Mouse (Mus musculus) neural tube, embryonic 13.5 days (tissue): ENCODE measurements around the gene Gm21988. TPM values are rescaled to one million over a fixed set of nuclear protein-coding genes. Genes with fewer than 3 reads are reported as not detected.

ENCODE experiments used
- ATAC-seq: fragments of 200-750 bp; cut with Nextera tagmentation; 2 replicates; pipeline ENCODE4 v1.8.0; 2017; ENCODE audit warnings: low read depth, mild to moderate bottlenecking, moderate TSS enrichment, moderate library complexity
- H3K27ac ChIP-seq: fragments of 300-500 bp; sonication (generic); replicated peaks from 2 replicates; pipeline ENCODE4 v1.5.1; 2015; ENCODE audit warnings: moderate library complexity, mild to moderate bottlenecking, inconsistent platforms
- H3K27me3 ChIP-seq: fragments of 300-500 bp; sonication (generic); 2 replicates; pipeline ENCODE4 v1.6.1; 2015; ENCODE audit warnings: mild to moderate bottlenecking, inconsistent platforms
- H3K36me3 ChIP-seq: fragments of 300-500 bp; sonication (generic); 2 replicates; pipeline ENCODE4 v1.6.1; 2015; ENCODE audit warnings: mild to moderate bottlenecking, inconsistent platforms
- H3K4me1 ChIP-seq: fragments of 300-500 bp; sonication (generic); replicated peaks from 2 replicates; pipeline ENCODE4 v1.6.1; 2015; ENCODE audit warnings: inconsistent platforms
- H3K4me2 ChIP-seq: fragments of 300-500 bp; sonication (generic); 2 replicates; pipeline ENCODE4 v1.6.1; 2015; ENCODE audit warnings: inconsistent platforms, mild to moderate bottlenecking, moderate library complexity
- H3K4me3 ChIP-seq: fragments of 300-500 bp; sonication (generic); 2 replicates; pipeline ENCODE4 v1.5.1; 2015; ENCODE audit warnings: mild to moderate bottlenecking, inconsistent platforms
- H3K9ac ChIP-seq: fragments of 300-500 bp; sonication (generic); 2 replicates; pipeline ENCODE4 v1.6.1; 2015; ENCODE audit warnings: moderate library complexity, mild to moderate bottlenecking, inconsistent platforms
- H3K9me3 ChIP-seq: fragments of 300-500 bp; sonication (generic); 2 replicates; pipeline ENCODE4 v1.6.1; 2016; ENCODE audit warnings: inconsistent platforms
- WGBS: fragments of 180-500 bp; shearing (Covaris S2); methylation state at CpG from one replicate; pipeline ENCODE4 v1.1.7; 2015; 5-methylcytosine and 5-hydroxymethylcytosine counted together
- polyA plus RNA-seq: library from polyadenylated mRNA; unstranded; fragments of >200 nt; fragmentation: Nextera tagmentation; extraction: Ambion mirVana; gene quantifications from 2 replicates; pipeline ENCODE4 v1.2.1, GENCODE M21; 2015

Gm21988 gene
- polyA plus RNA-seq: 17.0 and 18.3 TPM in 2 replicates

DNA sequence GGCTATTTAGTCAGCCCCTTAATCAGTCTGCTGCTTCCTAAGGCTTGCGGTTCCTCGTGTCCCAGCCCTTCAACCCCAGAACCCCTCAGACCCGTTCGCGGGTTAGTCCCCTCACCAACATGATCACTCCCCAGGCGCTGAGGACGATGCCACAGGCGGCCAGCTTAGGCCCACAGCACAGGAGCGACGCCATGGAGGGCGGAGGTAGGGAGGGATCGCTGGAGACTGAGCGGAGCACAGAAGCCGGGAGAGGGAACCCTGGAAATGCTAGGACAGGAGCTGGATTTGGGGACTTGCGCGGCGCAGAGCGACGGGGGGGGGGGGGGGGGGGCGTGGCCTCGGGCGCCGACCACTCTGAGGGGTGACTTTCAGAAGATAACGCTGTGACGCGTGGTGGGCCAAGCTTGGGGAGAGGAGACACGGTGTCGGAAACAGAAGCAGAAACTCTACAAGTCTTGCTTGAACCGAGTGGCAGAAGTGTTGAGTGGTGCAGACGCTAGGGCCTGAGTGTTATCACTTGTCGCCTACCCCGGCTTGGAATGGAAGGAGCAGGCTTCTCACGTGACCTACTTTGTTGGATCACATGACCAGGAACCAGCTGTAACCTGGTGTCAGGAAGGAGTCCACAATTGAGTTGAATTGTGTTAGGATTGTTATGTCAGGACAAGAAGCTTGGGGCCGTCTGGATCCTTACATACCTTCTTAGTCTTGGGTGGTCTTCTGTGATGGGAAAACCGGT lies at the start of gene Gm21988, which contains the start of gene Rnasek:
Gene Gm21988 (minus strand): TSS at position 290 of the 739 bp plus-strand sequence.
Gene Rnasek (minus strand): TSS at position 302 of the 739 bp plus-strand sequence.
- Histone ChIP-seq H3K27me3 (peaks cover 7% of the 10 kb centered on the region; the same call in 1 of the 2 replicates), H3K9ac (peak within 1 kb of the TSS; percentile 94), H3K4me1 (peaks cover 38% of the 10 kb centered on the region), H3K27ac (peak within 1 kb of the TSS; percentile 95), H3K9me3 (no peaks in the 10 kb centered on the region), H3K36me3 (peaks cover 13% of the 10 kb centered on the region), H3K4me3 (peak within 1 kb of the TSS; percentile 95), H3K4me2 (peak within 1 kb of the TSS; percentile 99)
- under 1% methylated on average over 34 of the region's 35 CpGs for WGBS
- ATAC-seq: peak; percentile 27

DNA sequence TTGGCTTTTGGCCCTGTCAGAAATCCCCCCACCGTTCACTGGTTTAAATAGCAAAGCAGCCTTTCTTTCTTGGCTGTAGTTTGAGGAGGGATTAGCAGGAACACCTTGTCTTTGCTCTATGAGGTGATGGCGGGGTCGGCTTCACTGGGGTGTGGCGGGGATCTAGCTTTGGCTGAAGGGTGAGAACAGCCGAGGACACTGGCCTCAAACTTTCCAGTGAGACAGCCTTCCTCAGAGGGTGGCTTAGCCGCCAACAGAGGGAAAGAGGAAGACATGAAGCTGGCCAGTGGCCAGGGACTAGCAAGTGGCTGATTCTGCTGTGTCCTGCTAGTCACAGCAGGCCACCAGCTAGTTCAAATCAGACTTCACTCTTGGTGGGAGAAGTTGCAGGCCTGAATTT lies 49.6 kb upstream of the Gm21988 start:
- Histone ChIP-seq H3K9me3 (no peaks in the 10 kb centered on the region), H3K27me3 (no peaks in the 10 kb centered on the region), H3K4me2 (no peak overlapping the region), H3K9ac (no peak overlapping the region), H3K36me3 (no peaks in the 10 kb centered on the region), H3K27ac (no peak overlapping the region), H3K4me3 (no peak overlapping the region), H3K4me1 (no peaks in the 10 kb centered on the region)
- WGBS: 53% methylated on average over 6 of the region's 6 CpGs
- ATAC-seq: no peak

DNA sequence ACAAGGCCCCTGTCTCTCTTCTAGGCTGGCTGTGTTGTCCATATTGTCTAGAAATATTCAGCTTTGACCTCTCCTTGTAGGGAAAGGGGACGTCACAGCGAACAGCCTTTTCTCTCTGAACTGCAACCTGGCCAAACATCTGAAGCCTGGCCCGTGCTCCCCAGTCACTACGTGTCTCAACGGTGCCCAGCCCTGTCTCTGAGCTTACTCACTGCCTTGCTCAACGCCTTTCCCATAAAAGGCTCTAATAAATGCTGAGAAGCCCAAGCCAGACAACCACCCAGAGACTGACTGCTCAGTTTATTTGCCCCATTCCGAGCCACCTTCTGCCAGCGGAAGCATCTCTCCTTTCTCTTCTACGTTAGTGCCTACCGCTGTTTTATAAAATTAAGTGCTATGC lies 48.5 kb upstream of the Gm21988 start:
- 86% methylated on average over 10 of the region's 10 CpGs for WGBS
- no peak for ATAC-seq
- H3K27me3 ChIP-seq: no peaks in the 10 kb centered on the region

DNA sequence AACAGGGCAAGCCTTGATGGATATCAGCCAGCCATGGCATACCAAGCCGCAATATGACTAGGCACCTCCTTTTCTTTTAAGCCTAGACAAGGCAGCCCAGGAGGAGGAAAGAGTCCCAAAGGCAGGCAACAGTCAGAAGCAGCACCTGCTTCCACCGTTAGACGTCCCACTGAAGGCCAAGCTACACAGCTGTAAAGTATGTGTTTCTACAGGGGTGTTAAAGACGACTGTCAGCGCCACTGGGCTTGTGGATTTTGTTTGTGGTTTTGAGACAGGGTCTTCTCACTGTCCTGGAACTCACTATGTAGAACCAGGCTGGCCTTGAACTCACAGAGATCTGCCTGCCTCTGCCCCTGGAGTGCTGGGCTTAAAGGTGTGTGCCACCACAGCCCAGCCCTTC lies 46.1 kb upstream of the Gm21988 start:
- ATAC-seq: no peak

More for the DNA sequence above, 48.5 kb upstream of the Gm21988 start:
- Histone ChIP-seq H3K9ac (no peak overlapping the region), H3K9me3 (no peaks in the 10 kb centered on the region), H3K4me3 (no peak overlapping the region), H3K4me2 (no peak overlapping the region), H3K27ac (no peak overlapping the region), H3K36me3 (no peaks in the 10 kb centered on the region), H3K4me1 (no peaks in the 10 kb centered on the region)

DNA sequence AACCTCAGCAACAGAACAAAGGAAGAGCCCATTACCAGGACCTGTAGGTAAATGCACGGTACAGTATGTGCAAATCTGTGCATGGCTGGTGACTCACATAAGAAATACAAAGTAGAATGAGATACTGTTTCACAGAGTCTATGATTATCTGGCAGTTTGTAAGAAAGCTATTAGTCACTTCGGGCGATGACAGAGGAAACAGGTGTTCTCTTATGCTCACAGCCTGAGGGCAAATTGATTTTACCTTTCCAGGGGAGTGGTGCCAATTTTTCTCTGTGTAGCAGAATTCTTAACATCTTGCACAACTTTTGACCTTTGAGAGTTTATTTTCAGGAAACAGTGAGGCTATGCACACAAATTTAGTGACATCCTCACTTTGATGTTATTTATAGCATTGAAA lies 45.1 kb upstream of the Gm21988 start:
- Histone ChIP-seq H3K27me3 (no peaks in the 10 kb centered on the region), H3K9ac (no peak overlapping the region), H3K4me1 (no peaks in the 10 kb centered on the region), H3K27ac (no peak overlapping the region), H3K4me2 (no peak overlapping the region), H3K36me3 (no peaks in the 10 kb centered on the region), H3K9me3 (no peaks in the 10 kb centered on the region), H3K4me3 (no peak overlapping the region)
- 87% methylated on average over 3 of the region's 3 CpGs for WGBS
- ATAC-seq: no peak

More for the DNA sequence above, 46.1 kb upstream of the Gm21988 start:
- Histone ChIP-seq H3K9me3 (no peaks in the 10 kb centered on the region), H3K27ac (no peak overlapping the region), H3K27me3 (no peaks in the 10 kb centered on the region), H3K36me3 (no peaks in the 10 kb centered on the region), H3K4me2 (no peak overlapping the region), H3K4me1 (no peaks in the 10 kb centered on the region), H3K4me3 (no peak overlapping the region), H3K9ac (no peak overlapping the region)
- 73% methylated on average over 5 of the region's 5 CpGs for WGBS

DNA sequence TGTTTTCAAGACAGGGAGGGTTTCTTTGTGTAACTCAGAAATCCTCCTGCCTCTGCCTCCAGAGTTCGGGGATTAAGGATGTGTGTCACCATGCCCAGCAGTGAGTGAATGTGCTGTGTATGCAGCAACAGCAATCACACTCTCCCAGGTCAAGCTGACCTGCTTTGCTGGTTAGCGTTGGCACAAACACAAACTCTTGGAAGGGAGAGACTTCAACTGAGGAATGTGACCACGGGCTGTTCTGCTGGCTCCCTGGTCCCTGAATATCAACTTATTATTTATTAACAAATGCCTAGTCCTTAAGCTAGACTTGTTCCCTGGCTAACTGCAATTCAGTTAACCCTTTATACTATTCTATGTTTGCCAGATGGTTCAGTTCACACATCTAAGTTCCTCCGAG lies 44.0 kb upstream of the Gm21988 start:
- Histone ChIP-seq H3K27ac (no peak overlapping the region), H3K9ac (no peak overlapping the region), H3K27me3 (no peaks in the 10 kb centered on the region), H3K36me3 (no peaks in the 10 kb centered on the region), H3K4me2 (no peak overlapping the region), H3K9me3 (no peaks in the 10 kb centered on the region), H3K4me1 (no peaks in the 10 kb centered on the region), H3K4me3 (no peak overlapping the region)
- ATAC-seq: no peak
- WGBS: 88% methylated on average over 4 of the region's 4 CpGs

DNA sequence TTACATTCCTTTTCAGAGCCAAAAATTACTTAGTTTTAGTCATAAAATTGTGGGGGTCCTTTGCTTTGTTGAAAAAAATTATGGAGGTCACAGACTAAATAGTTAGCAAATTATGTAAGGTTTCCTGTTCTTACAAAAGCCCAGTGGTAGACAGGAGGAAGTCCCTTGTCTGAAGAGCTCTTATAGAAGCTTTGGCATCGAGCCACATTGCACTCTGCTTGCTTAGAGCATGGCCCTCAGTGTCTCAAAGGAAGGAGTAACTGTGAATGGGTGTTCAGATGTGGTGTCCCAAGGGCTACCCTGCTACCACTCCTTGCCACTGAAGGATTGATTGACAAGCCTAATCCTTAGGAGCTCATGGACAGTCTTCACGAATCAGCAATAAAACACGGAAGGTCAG lies 40.8 kb upstream of the Gm21988 start:
- no peak for ATAC-seq
- Histone ChIP-seq H3K4me1 (no peaks in the 10 kb centered on the region), H3K27ac (no peak overlapping the region), H3K27me3 (no peaks in the 10 kb centered on the region), H3K9ac (no peak overlapping the region), H3K4me3 (no peak overlapping the region), H3K36me3 (no peaks in the 10 kb centered on the region), H3K4me2 (no peak overlapping the region), H3K9me3 (no peaks in the 10 kb centered on the region)
- 70% methylated on average over 3 of the region's 3 CpGs for WGBS

DNA sequence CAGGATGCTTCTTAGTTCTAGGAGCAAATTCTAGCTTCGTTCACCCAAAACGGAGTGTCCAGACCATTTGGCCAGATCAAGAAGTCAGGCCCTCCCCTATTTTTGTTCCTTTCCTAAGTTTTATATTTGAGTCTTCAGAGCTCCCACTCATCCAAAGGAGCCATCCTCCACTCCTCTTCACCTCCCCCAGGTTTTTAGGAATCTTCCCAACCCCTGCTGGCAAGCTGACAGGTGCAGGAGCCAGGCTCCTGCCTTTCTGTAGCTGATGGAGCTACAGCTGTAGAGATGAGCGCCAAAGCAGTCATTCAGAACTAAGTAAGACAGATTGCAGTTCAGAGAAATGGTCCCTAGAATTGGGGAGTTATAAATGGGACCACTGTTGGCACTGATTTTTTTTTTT lies 39.3 kb upstream of the Gm21988 start:
- H3K27me3 ChIP-seq: no peaks in the 10 kb centered on the region
- WGBS: 85% methylated on average over 3 of the region's 3 CpGs
- no peaks in the 10 kb centered on the region for H3K36me3 ChIP-seq
- no peak overlapping the region for H3K4me2 ChIP-seq
- ATAC-seq: no peak
- H3K27ac ChIP-seq: no peak overlapping the region
- H3K4me1 ChIP-seq: no peaks in the 10 kb centered on the region
- H3K9ac ChIP-seq: no peak overlapping the region
- H3K4me3 ChIP-seq: no peak overlapping the region
- H3K9me3 ChIP-seq: no peaks in the 10 kb centered on the region

DNA sequence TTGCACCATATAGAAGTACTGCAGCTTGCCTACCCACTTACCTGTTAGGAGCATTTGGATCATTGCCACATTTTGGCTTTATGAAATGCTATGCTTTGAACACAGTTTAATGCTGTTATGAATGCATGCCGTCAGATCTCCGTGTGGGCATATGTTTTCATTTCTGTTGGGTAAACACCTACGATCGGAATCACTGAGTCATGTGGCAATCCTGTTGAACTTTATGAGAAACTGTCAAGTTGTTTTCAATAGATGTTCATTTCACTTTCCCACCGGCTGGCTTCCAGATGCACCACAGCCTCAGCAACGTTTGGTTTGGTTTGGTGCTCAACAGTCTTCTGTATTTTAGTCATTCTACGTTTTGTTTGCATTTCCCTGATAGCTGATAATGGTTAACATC lies 32.0 kb upstream of the Gm21988 start:
- 85% methylated on average over 7 of the region's 7 CpGs for WGBS
- no peak overlapping the region for H3K27ac ChIP-seq
- no peak overlapping the region for H3K4me3 ChIP-seq
- no peaks in the 10 kb centered on the region for H3K27me3 ChIP-seq
- no peaks in the 10 kb centered on the region for H3K4me1 ChIP-seq
- no peak overlapping the region for H3K9ac ChIP-seq
- no peak overlapping the region for H3K4me2 ChIP-seq
- ATAC-seq: no peak
- no peaks in the 10 kb centered on the region for H3K9me3 ChIP-seq
- no peaks in the 10 kb centered on the region for H3K36me3 ChIP-seq

DNA sequence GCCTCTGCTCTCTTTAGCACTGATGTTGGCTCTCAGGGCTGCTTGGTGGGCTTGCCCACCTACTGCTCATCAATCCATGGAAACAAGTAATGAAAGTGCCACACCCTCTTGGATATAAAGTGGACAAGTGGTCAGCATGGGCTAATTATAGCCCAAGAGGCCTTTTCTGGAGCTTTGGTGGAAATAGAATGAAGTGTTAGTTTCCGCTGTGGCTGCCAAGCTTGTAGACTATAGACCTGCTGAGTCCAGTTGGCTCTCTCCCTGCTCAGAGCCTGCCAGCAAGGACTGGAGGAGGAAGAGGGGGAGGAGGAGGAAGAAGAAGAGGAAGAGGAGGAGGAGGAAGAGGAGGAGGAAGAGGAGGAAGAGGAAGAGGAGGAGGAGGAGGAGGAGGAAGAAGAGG lies 26.8 kb upstream of the Gm21988 start:
- Histone ChIP-seq H3K4me3 (no peak overlapping the region), H3K9me3 (no peaks in the 10 kb centered on the region), H3K27me3 (peaks cover 9% of the 10 kb centered on the region), H3K4me1 (no peaks in the 10 kb centered on the region), H3K4me2 (no peak overlapping the region), H3K27ac (no peak overlapping the region), H3K36me3 (no peaks in the 10 kb centered on the region), H3K9ac (no peak overlapping the region)
- WGBS: 93% methylated on average over 1 of the region's 1 CpGs
- ATAC-seq: no peak

DNA sequence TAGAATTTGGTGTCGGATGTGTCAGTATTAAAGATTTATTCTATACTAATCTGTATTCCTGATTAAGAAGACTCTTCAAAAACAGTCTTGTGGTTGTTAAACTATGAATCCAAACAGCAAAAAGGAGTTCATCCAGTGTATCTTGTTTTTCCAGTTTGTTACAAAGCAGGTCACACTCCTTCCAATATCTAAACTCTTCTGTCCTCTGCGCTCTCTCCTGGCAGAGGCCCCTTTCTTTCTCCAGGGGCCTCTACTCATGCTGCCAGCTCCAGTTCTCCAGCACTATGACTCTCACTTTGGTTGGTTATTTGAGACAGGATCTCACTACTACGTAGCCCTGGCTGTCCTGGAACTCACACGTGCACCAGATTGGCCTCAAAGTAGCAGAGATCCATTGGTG lies 26.2 kb upstream of the Gm21988 start:
- Histone ChIP-seq H3K9ac (no peak overlapping the region), H3K4me2 (no peak overlapping the region), H3K36me3 (no peaks in the 10 kb centered on the region), H3K4me1 (no peaks in the 10 kb centered on the region), H3K4me3 (no peak overlapping the region), H3K27me3 (peaks cover 9% of the 10 kb centered on the region), H3K9me3 (no peaks in the 10 kb centered on the region), H3K27ac (no peak overlapping the region)
- WGBS: 81% methylated on average over 4 of the region's 4 CpGs
- no peak for ATAC-seq

DNA sequence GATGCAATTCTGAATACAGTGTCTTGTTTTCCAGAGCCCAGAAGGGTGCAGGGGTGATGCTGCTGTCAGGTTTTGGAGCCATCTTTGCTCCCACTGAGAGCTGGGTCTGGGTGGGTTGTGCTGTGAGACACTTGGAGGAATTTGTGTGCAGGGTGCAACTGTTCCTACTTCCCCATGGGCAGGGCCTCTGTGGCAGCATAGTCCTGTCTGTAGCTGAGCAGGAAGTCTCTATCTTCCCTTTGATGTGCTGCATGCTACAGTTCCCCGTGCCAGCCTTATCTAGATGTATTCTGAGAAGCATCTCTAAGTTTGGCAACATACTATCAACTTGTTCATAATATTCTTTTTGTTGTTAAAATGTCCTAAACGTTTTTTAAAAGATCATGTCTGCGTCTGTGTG lies 25.6 kb upstream of the Gm21988 start:
- no peaks in the 10 kb centered on the region for H3K9me3 ChIP-seq
- H3K36me3 ChIP-seq: no peaks in the 10 kb centered on the region
- H3K27me3 ChIP-seq: peaks cover 9% of the 10 kb centered on the region
- H3K4me2 ChIP-seq: no peak overlapping the region
- no peak for ATAC-seq
- H3K4me3 ChIP-seq: no peak overlapping the region
- H3K4me1 ChIP-seq: no peaks in the 10 kb centered on the region
- 57% methylated on average over 3 of the region's 3 CpGs for WGBS
- H3K27ac ChIP-seq: no peak overlapping the region
- H3K9ac ChIP-seq: no peak overlapping the region

DNA sequence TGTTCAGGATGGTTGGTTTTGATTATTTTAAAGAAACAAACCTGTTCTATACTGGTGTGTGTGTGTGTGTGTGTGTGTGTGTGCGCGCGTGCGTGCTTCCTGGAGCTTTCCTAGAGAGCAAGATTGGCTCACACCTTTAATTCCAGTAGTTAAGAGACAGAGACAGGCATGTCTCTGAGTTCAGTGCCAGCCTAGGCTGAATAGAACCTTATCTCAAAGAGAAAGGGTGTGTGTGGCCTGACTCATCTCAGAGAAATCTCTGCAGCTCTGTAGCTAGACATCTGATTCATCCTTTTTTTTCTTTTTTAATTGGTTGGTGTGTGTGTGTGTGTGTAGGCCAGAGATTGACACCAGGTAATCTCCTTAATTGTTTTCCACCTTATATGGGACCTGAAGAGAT lies 19.4 kb upstream of the Gm21988 start:
- H3K36me3 ChIP-seq: no peaks in the 10 kb centered on the region
- no peak overlapping the region for H3K9ac ChIP-seq
- H3K27ac ChIP-seq: no peak overlapping the region
- H3K27me3 ChIP-seq: peaks cover 36% of the 10 kb centered on the region
- H3K4me1 ChIP-seq: peaks cover 10% of the 10 kb centered on the region; the same call in 1 of the 2 replicates
- H3K9me3 ChIP-seq: no peaks in the 10 kb centered on the region
- H3K4me2 ChIP-seq: no peak overlapping the region
- ATAC-seq: no peak
- no peak overlapping the region for H3K4me3 ChIP-seq
- 98% methylated on average over 4 of the region's 4 CpGs for WGBS
